Mouse (Mus musculus): Measurements from ENCODE around the gene Rcsd1. TPM values are rescaled to one million over a fixed set of nuclear protein-coding genes. Genes with fewer than 3 reads are reported as not detected.

The Rcsd1 gene
- polyA plus RNA-seq, 1 experiment from 2014 or later: 7.0 TPM

DNA sequence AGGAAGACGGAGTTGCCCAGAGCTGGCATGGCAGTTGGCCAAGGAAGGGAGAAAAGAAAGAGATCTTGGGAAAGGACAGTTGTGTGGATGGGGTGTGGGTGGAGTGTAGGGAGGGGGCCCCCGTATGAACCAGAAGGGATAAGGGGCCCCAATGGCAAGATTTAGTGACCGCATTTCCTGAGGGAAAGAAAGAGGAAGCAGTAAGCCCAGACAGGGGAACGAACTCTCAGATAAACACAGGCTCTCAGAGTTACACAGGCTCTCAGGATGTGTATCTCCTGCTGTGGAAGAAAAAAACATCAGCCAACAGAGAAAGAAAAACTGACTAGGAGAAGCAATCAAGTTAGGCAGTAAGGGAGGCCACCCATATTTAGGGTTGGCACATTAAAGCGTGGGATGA is 58.4 kb downstream of the Rcsd1 start:
- ATAC-seq: no peak
- H3K9ac ChIP-seq: no peak overlapping the region
- WGBS: 72% methylated on average over 5 of the region's 5 CpGs
- H3K36me3 ChIP-seq (ENCODE audit: poor library complexity, severe bottlenecking): no peaks in the 10 kb centered on the region
- H3K4me1 ChIP-seq: no peaks in the 10 kb centered on the region
- no peaks in the 10 kb centered on the region for H3K9me3 ChIP-seq (replicated peaks)
- H3K27me3 ChIP-seq: no peaks in the 10 kb centered on the region
- no peak overlapping the region for H3K4me3 ChIP-seq
- no peak overlapping the region for H3K27ac ChIP-seq
- H3K4me2 ChIP-seq: no peak overlapping the region

DNA sequence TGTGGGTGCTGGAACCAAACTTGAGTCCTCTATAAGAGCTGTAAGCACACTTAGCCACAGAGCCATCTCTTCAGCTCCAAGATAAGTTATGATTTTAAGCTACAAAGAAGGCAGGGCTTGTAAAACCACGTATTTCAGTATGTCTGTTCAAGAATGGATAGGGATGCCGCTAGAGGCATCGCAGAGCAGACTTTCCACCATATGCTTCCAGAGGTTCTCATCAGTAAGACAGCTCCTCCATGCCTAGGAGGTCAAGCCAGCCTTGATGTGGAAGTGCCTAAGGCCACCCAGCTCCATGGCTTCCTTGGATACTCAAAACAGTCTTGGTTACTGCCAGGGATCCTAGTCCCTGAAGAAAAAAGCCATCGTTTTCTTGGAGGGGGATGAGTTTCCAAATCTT is 64.5 kb downstream of the Rcsd1 start:
- no peak overlapping the region for H3K9ac ChIP-seq
- no peak overlapping the region for H3K4me3 ChIP-seq
- H3K36me3 ChIP-seq (ENCODE audit: poor library complexity, severe bottlenecking): no peaks in the 10 kb centered on the region
- no peaks in the 10 kb centered on the region for H3K9me3 ChIP-seq (replicated peaks)
- H3K4me1 ChIP-seq: no peaks in the 10 kb centered on the region
- H3K27ac ChIP-seq: no peak overlapping the region
- ATAC-seq: no peak
- 79% methylated on average over 4 of the region's 4 CpGs for WGBS
- no peak overlapping the region for H3K4me2 ChIP-seq
- H3K27me3 ChIP-seq: no peaks in the 10 kb centered on the region

DNA sequence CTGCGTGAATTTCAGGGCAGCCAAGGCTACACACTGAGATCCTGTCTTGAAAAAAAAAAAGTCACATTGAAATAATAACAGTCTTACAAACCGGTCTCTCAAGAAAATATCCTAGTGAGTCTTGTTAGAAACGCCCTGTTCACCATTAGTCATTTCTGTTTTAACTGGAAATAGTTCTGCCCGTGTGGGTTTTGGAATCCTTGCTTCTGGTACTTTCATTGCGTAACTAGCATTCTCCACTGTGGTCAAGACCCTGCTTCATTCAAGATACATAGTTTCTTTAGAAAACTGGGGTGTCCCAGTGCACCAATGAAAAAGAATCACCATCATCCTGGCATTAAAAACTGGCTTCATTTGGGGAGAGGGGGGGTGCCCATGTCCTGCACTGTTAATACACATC is 65.8 kb downstream of the Rcsd1 start:
- WGBS: 83% methylated on average over 5 of the region's 5 CpGs
- Histone ChIP-seq H3K9me3 (replicated peaks) (no peaks in the 10 kb centered on the region), H3K27ac (no peak overlapping the region), H3K4me1 (no peaks in the 10 kb centered on the region), H3K4me2 (no peak overlapping the region; the same call in 1 of the 2 replicates), H3K36me3 (ENCODE audit: poor library complexity, severe bottlenecking) (no peaks in the 10 kb centered on the region), H3K27me3 (no peaks in the 10 kb centered on the region), H3K4me3 (no peak overlapping the region), H3K9ac (no peak overlapping the region)
- ATAC-seq: no peak

DNA sequence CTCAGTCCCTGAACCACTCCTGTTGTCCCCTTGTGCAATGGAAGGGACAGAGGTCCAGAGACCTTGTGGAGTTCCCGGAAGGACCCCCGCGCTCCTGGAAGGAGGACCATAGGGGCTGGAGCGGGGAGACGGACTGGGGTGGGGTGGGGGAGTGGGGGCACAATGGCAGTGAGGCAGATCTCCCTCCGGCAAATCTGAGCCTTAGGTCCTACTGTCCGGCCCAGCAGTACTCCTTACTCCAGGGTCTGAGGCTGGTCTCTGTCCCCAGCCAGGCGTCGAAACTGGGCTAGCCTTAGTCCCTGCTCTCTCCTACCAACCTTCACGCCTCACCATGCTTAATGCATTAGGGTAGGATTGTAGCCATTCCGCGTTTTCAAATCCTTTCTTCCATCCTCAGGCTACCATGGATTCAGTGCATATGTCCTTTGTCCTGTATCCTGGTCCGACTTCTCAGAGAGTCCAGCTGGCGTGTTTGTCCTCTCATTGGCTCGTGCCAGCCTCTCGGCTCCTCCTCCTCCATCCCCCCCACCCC is 66.7 kb downstream of the Rcsd1 start:
- H3K27ac ChIP-seq: peak overlapping the region; percentile 89
- H3K9me3 ChIP-seq (replicated peaks): no peaks in the 10 kb centered on the region
- no peaks in the 10 kb centered on the region for H3K36me3 ChIP-seq (ENCODE audit: poor library complexity, severe bottlenecking)
- peak overlapping the region; percentile 78 for H3K4me3 ChIP-seq
- H3K4me1 ChIP-seq: no peaks in the 10 kb centered on the region
- peak overlapping the region; percentile 87 for H3K9ac ChIP-seq
- WGBS: under 1% methylated on average over 16 of the region's 16 CpGs
- H3K4me2 ChIP-seq: peak overlapping the region; percentile 60
- ATAC-seq: peak; percentile 74
- no peaks in the 10 kb centered on the region for H3K27me3 ChIP-seq

DNA sequence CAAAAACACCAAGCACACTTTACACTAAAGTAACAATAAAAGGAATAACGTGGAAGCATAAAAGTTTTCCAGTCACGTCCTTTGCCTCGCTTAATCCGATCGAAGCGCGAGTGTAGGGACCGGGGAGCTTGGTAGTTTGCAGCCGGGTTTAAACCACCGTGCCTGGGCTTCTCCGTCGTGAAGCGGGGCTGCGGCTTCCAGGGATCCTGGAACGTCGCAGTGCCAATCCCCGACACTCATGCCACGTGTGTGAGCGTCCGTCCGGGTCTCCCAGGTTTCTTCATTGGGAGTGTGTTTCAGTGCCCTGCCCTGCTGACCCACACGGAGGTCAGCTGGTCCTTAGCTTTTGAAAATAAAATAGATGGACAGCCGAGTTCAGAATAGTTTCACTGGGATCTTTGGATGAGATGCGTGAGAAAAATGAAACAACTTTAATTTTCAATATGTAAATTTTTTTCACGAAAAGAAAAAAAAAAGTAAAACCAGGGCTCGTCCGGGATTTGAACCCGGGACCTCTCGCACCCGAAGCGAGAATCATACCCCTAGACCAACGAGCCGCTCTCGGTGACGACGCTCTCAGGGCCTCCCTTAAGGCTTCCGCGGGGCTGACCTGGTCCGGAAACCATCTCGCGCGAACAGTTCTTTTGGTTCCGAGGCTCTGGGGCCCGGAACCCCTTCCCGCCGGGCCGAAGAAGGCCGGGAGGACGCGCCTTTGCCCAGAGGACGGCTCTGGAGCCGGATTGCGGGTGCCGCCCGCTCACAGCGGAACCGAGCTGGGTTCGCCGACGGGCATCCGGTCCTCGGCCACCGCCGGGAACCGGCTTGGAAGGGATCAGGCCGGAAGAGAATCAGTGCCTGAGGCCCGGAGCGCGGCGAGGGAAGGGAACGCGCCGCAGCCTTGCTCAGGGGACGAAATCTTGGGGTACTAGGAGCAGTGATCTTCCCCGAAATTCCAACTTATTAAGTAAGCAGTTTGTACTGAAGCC is 67.5 kb downstream of the Rcsd1 start:
- Histone ChIP-seq H3K4me3 (peak overlapping the region; percentile 78), H3K27ac (peak overlapping the region; percentile 89), H3K27me3 (no peaks in the 10 kb centered on the region), H3K4me1 (no peaks in the 10 kb centered on the region), H3K9me3 (replicated peaks) (no peaks in the 10 kb centered on the region), H3K4me2 (peak overlapping the region; percentile 60), H3K9ac (peak overlapping the region; percentile 87), H3K36me3 (ENCODE audit: poor library complexity, severe bottlenecking) (no peaks in the 10 kb centered on the region)
- ATAC-seq: peak; percentile 82
- WGBS: under 1% methylated on average over 75 of the region's 75 CpGs

DNA sequence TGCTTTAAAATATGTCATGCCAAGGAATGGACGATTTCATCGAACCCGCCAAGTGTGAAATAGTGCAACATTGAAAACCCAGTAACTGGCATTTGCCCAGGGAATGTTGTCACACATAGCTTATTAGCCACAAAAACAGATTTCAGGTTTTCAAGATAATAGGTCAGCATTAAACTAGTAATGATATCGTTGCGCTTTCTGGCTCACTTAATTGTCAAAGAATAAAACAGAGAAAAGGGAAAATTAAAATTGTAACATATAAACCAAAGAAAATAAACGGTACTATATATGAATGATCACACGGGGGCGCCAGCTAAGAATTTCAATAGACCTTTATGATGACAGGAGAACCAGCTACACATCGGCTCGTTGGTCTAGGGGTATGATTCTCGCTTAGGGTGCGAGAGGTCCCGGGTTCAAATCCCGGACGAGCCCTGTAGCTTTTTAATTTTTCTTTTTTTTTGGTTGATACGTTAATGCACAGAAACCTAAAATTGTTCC is 68.2 kb downstream of the Rcsd1 start:
- H3K27me3 ChIP-seq: no peaks in the 10 kb centered on the region
- H3K4me1 ChIP-seq: no peaks in the 10 kb centered on the region
- peak; percentile 69 for ATAC-seq
- no peaks in the 10 kb centered on the region for H3K9me3 ChIP-seq (replicated peaks)
- 6% methylated on average over 16 of the region's 16 CpGs for WGBS
- H3K9ac ChIP-seq: no peak overlapping the region
- H3K27ac ChIP-seq: no peak overlapping the region
- H3K4me3 ChIP-seq: peak overlapping the region; percentile 78
- peak overlapping the region; percentile 60 for H3K4me2 ChIP-seq
- no peaks in the 10 kb centered on the region for H3K36me3 ChIP-seq (ENCODE audit: poor library complexity, severe bottlenecking)

DNA sequence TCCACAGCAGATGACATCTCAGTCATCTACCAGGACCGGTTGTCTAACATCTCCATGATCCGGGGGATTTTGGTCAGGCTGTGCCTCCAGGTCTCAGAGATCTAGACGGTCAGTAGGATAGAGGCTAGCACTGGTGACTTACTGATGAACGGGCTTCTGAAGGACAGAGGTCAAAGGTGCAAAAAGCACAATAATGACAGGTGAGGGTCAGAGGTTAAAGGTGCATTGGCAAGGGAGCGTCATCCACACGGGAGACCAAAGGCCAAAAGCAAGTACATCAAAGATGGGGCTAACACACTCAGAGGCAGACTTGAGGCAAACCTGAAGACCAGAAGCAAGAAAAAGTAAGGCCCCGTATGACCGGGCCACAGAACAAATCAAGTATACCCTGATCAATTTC is 73.3 kb downstream of the Rcsd1 start:
- peaks cover 27% of the 10 kb centered on the region for H3K4me1 ChIP-seq
- ATAC-seq: no peak
- no peak overlapping the region for H3K27ac ChIP-seq
- H3K9me3 ChIP-seq (replicated peaks): no peaks in the 10 kb centered on the region
- H3K36me3 ChIP-seq (ENCODE audit: poor library complexity, severe bottlenecking): no peaks in the 10 kb centered on the region
- H3K9ac ChIP-seq: no peak overlapping the region
- H3K27me3 ChIP-seq: no peaks in the 10 kb centered on the region
- WGBS: 88% methylated on average over 8 of the region's 8 CpGs
- H3K4me3 ChIP-seq: no peak overlapping the region
- H3K4me2 ChIP-seq: no peak overlapping the region

DNA sequence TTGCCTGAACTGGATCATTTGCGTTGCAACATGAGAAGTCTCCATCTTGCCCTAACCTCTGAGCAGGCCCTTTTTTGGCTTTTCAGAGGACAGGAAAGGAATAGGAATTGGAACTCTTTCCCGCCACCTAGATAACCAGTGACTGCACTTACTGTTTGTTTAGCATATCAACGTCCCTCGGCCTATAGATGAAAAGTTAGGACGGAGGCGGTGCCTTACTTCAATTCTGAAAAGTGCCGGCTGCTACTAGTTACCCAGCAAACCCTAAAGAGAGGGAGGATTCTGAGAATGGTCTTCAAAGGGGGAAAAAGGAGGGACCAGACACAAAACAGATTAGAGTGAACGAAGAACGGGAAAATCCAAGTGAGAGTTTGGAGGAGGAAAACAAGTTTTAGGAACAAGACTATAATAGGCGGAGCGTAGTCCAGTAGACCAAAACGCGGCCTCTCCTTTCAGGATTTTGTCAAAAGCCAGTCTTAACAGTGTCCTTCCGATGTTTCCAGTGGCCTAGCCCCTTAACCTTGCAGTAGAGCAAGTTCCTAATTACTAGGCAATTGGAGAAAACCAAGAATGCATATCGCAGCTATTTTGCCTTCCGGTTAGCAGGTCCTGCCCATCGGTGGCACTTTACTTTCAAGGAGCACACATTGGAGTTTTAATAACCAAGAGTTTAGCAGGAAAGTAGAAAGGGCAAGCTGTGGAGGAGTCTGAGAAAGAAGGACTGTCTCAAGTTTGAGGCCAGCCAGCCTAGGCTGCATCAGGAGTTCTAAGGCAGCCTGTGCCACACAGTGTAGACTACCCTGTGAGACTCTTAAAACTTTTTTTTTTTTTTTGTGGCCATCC is 74.3 kb downstream of the Rcsd1 start:
- Histone ChIP-seq H3K36me3 (ENCODE audit: poor library complexity, severe bottlenecking) (no peaks in the 10 kb centered on the region), H3K9ac (peak overlapping the region; percentile 86), H3K27ac (peak overlapping the region; percentile 96), H3K4me3 (peak overlapping the region; percentile 72), H3K4me2 (peak overlapping the region; percentile 67), H3K9me3 (replicated peaks) (no peaks in the 10 kb centered on the region), H3K27me3 (no peaks in the 10 kb centered on the region), H3K4me1 (peaks cover 34% of the 10 kb centered on the region)
- 0 out of 2 replicates have a peak, but pooled peaks have one; percentile 0 for ATAC-seq
- 21% methylated on average over 17 of the region's 17 CpGs for WGBS

DNA sequence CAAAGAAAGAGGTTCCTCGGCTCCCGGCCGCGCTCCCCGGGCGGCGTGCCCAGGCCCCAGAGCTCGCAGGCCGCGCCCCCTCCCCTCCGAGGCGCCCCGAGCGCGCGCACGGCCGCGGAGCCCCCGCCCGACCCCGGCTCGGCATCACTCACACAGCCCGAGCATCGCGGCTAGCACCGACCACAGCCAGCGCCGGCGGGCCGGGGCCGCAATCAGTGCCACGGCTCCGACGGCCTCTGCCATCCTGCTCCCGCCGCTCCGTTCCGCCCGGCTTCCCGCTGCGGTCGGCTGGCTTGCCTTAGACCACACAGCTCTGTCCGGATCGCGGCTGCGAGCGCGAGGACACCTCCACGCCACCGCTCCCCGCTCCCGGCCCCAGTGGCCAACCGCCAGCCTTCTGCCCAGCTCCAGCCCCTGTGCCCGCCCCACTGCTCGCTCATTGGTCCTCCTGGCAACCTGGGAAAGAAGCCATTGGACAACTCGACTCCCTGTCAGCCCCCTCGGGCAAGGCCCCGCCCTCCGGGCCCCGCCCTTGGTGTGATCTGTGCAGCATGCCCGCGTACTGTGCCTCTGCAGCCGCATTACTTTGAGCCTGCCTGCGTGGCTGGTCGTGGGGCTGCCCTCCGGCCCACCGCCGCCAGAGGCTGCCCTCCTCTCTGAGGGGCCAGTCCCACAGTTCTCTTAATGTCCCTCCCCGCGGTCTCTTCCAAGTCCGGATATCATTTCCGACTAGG is 75.2 kb downstream of the Rcsd1 start, which contains the start of gene Mpzl1:
Gene Mpzl1, minus strand, starts transcription at position 388 of the 734 bp plus-strand sequence.
- peak within 1 kb of the TSS; percentile 86 for H3K9ac ChIP-seq

DNA sequence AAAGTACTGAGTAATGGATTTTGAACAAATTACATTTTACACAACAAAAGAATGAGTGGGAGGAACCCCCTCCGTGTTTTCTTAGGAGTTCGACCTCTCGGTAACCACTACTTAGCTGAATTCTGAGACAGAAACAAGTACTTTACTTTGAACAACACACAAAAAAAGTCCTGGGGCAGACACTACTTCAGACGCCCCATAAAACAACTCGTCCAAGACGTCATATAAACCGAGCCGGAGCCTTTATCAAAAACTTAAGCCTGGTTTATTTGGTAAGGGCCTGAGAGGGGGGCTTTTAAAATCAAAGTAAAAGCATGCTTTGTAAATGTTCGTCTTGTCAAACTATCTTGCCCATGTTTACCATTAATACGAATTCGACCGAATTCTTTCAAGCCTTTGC is 76.2 kb downstream of the Rcsd1 start:
- Histone ChIP-seq H3K4me1 (peaks cover 44% of the 10 kb centered on the region), H3K4me2 (peak overlapping the region; percentile 67), H3K27me3 (no peaks in the 10 kb centered on the region), H3K9me3 (replicated peaks) (no peaks in the 10 kb centered on the region), H3K36me3 (ENCODE audit: poor library complexity, severe bottlenecking) (no peaks in the 10 kb centered on the region), H3K4me3 (peak overlapping the region; percentile 72), H3K9ac (peak overlapping the region; percentile 86), H3K27ac (no peak overlapping the region)
- 1% methylated on average over 12 of the region's 12 CpGs for WGBS
- ATAC-seq: no peak

More for the DNA sequence above, 75.2 kb downstream of the Rcsd1 start, which contains the start of gene Mpzl1:
- H3K4me2 ChIP-seq: peak within 1 kb of the TSS; percentile 67
- peak within 1 kb of the TSS; percentile 96 for H3K27ac ChIP-seq
- H3K36me3 ChIP-seq (ENCODE audit: poor library complexity, severe bottlenecking): no peaks in the 10 kb centered on the region
- peaks cover 43% of the 10 kb centered on the region for H3K4me1 ChIP-seq
- under 1% methylated on average over 60 of the region's 73 CpGs for WGBS
- H3K9me3 ChIP-seq (replicated peaks): no peaks in the 10 kb centered on the region
- peak within 1 kb of the TSS; percentile 72 for H3K4me3 ChIP-seq
- no peaks in the 10 kb centered on the region for H3K27me3 ChIP-seq
- ATAC-seq: peak; percentile 99

DNA sequence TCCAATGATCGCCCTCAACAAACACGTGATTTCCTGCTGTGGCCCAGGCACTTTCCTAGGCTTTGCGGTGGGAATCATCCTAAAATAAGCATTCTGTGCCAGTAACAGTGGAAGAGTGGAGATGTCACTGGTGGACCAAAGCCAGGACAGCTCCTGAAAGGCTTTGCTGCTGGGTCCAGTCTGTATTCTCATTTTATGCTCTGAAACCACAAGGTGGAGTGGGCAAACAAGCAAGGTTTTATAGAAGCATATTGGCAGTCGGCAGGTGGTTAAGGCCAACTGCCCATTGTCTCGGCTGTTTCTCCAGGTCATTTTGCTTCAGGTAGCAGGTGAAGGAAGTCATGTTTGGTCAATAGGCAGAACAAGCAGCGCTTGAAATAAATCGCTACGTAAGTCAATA is 78.4 kb downstream of the Rcsd1 start:
- ATAC-seq: no peak
- Histone ChIP-seq H3K9ac (0 out of 2 replicates have a peak overlapping the region, but pooled peaks have one; percentile 13), H3K4me2 (no peak overlapping the region), H3K36me3 (ENCODE audit: poor library complexity, severe bottlenecking) (no peaks in the 10 kb centered on the region), H3K27me3 (no peaks in the 10 kb centered on the region), H3K4me3 (no peak overlapping the region), H3K4me1 (peaks cover 44% of the 10 kb centered on the region), H3K9me3 (replicated peaks) (no peaks in the 10 kb centered on the region), H3K27ac (no peak overlapping the region)
- WGBS: 85% methylated on average over 8 of the region's 8 CpGs

Data from forebrain, embryonic 13.5 days (tissue).